Mouse (Mus musculus) liver, embryonic 13.5 days (tissue): ENCODE results near the gene Nfkb2. TPM values are rescaled to one million over a fixed set of nuclear protein-coding genes. Genes with fewer than 3 reads are reported as not detected.
A peak's percentile ranks its signal among the peaks of the same experiment; 100 is the strongest.

Source experiments
- ATAC-seq: fragments of 200-750 bp; cut with Nextera tagmentation; 2 replicates; pipeline ENCODE4 v1.8.0; 2017; ENCODE audit warnings: low read depth, mild to moderate bottlenecking, moderate number of reproducible peaks, moderate library complexity
- DNase-seq: peaks from one replicate; pipeline ENCODE4 v3.0.0; 2022
- H3K27ac ChIP-seq: fragments of 300-500 bp; sonication (generic); 2 replicates; pipeline ENCODE4 v1.5.1; 2015; ENCODE audit warnings: moderate library complexity, mild to moderate bottlenecking, inconsistent platforms
- H3K27me3 ChIP-seq: fragments of 300-500 bp; sonication (generic); 2 replicates; pipeline ENCODE4 v1.6.1; 2015; ENCODE audit warnings: mild to moderate bottlenecking, inconsistent platforms
- H3K36me3 ChIP-seq: fragments of 300-500 bp; sonication (generic); 2 replicates; pipeline ENCODE4 v1.6.1; 2015; ENCODE audit warnings: mild to moderate bottlenecking, inconsistent platforms
- H3K4me1 ChIP-seq: fragments of 300-500 bp; sonication (generic); replicated peaks from 2 replicates; pipeline ENCODE4 v1.6.1; 2015; ENCODE audit warnings: inconsistent platforms
- H3K4me2 ChIP-seq: fragments of 300-500 bp; sonication (generic); 2 replicates; pipeline ENCODE4 v1.6.1; 2015; ENCODE audit warnings: inconsistent platforms, mild to moderate bottlenecking, moderate library complexity
- H3K4me3 ChIP-seq: fragments of 300-500 bp; sonication (generic); replicated peaks from 2 replicates; pipeline ENCODE4 v1.5.1; 2015; ENCODE audit warnings: mild to moderate bottlenecking, inconsistent platforms
- H3K9ac ChIP-seq: fragments of 300-500 bp; sonication (generic); 2 replicates; pipeline ENCODE4 v1.6.1; 2015; ENCODE audit warnings: mild to moderate bottlenecking, inconsistent platforms
- H3K9me3 ChIP-seq: fragments of 300-500 bp; sonication (generic); replicated peaks from 2 replicates; pipeline ENCODE4 v1.6.1; 2016; ENCODE audit warnings: inconsistent platforms
- WGBS: fragments of 180-500 bp; shearing (Covaris S2); methylation state at CpG from one replicate; pipeline ENCODE4 v1.1.7; 2015; ENCODE audit not compliant: insufficient replicate concordance; 5-methylcytosine and 5-hydroxymethylcytosine counted together
- polyA plus RNA-seq: library from polyadenylated mRNA; unstranded; fragments of >200 nt; fragmentation: Nextera tagmentation; extraction: Ambion mirVana; gene quantifications from 2 replicates; pipeline ENCODE4 v1.2.1, GENCODE M21; 2015

Nfkb2 gene
- polyA plus RNA-seq, 1 experiment from 2014 or later, result 4.3 TPM

DNA sequence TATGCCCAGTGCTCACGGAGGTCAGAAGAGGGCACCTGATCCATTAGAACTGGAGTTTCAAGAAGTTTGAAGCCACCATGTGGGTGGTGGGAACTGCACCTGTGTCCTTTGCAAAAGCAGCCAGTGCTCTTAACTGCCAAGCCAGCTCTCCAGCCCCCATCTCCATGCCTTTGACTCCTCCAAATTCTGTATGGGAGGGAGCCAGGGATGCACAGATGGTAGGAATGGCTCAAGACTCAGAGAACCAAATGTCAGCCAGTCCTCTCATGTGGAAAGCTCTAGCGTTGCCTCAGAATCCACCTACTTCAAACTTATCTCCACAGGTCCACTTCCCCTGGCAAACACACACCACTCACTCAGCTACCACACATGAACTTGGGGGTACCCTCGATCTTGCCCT, 29.8 kb downstream of the Nfkb2 start:
- H3K36me3 ChIP-seq, result peaks cover 20% of the 10 kb centered on the region
- peaks cover 5% of the 10 kb centered on the region; the same call in 1 of the 2 replicates for H3K27me3 ChIP-seq
- no peak overlapping the region for H3K27ac ChIP-seq
- no peak overlapping the region for H3K4me3 ChIP-seq
- ATAC-seq, result no peak
- H3K9ac ChIP-seq, result no peak overlapping the region
- WGBS, result 72% methylated on average over 3 of the region's 3 CpGs
- no peaks in the 10 kb centered on the region for H3K9me3 ChIP-seq
- no peak overlapping the region for H3K4me2 ChIP-seq
- no peak for DNase-seq
- peaks cover 41% of the 10 kb centered on the region for H3K4me1 ChIP-seq

DNA sequence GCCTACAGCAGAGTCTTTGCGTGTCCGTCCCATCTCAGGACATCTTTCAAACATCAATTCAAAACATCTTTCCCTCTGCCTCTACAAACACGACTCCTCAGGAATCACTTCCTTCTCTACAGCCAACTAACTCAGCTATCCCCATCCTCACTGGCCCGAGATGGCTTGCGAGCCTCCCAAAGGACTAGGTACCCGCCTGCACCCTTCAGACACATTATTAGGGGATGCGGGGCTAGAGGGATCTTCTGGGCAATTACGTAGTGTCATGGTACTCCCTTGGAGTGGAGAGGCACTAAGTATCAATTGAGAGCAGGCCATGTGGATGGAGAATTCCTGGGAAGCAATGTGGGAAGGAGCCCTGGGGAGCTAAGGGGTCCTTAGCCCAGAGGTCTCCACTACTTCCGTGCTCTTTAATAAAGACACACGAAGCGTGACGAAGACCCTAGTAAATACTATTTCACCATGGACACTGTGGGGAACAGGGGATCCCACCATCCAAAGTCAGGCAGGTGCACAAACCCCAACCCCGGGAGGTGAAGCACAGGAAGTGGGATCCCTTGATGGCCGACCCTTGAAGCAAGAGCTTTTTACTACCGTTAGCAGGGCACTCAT, 33.7 kb downstream of the Nfkb2 start:
- 37% methylated on average over 15 of the region's 15 CpGs for WGBS
- DNase-seq, result no peak

DNA sequence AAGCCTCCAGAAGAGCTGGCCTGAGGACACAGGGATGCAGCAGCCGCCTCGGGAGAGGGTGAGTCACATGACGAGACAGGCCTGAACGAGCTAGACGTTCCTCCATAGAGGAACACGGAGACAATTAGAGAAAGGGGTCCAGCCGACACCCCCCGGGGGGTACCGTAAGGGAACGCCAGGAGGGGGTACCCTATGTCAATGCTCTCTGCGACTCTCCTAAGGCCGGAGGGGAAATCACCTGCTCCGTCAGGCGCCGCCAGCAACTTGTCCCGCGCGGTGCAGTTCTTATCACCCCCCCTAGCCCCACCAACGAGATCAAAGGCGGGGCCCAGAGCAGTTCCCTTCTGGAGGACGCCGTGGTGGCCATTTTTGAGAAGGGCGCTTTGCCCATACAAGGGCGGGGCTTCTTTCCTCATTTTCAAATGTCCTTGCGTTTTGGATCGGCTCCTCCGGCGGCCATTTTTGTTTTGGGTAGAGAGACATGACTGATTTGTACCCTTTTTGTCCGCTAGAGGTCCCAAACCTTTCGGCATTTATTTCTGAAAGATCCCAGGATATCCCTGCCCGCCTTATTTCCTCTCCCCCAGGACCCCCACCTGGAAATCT, 34.3 kb downstream of the Nfkb2 start, which contains the start of gene Cuedc2:
Gene Cuedc2, minus strand, starts transcription at position 372 of the 606 bp plus-strand sequence.
- H3K27ac ChIP-seq, result peak within 1 kb of the TSS; percentile 77
- peak within 1 kb of the TSS; percentile 77 for H3K9ac ChIP-seq
- peak; percentile 84 for ATAC-seq
- peaks cover 54% of the 10 kb centered on the region for H3K4me1 ChIP-seq
- WGBS, result under 1% methylated on average over 31 of the region's 31 CpGs
- no peaks in the 10 kb centered on the region for H3K27me3 ChIP-seq
- peak; percentile 96 for DNase-seq
- H3K4me3 ChIP-seq, result peak within 1 kb of the TSS; percentile 69
- no peaks in the 10 kb centered on the region for H3K9me3 ChIP-seq
- no peaks in the 10 kb centered on the region for H3K36me3 ChIP-seq
- peak within 1 kb of the TSS; percentile 79 for H3K4me2 ChIP-seq

More for the DNA sequence above, 33.7 kb downstream of the Nfkb2 start:
- peak overlapping the region; percentile 79 for H3K4me2 ChIP-seq
- peaks cover 48% of the 10 kb centered on the region for H3K4me1 ChIP-seq
- no peaks in the 10 kb centered on the region for H3K36me3 ChIP-seq
- no peaks in the 10 kb centered on the region for H3K9me3 ChIP-seq
- peak overlapping the region; percentile 77 for H3K9ac ChIP-seq
- H3K27me3 ChIP-seq, result no peaks in the 10 kb centered on the region
- peak overlapping the region; percentile 69 for H3K4me3 ChIP-seq
- peak overlapping the region; percentile 65 for H3K27ac ChIP-seq
- no peak for ATAC-seq

DNA sequence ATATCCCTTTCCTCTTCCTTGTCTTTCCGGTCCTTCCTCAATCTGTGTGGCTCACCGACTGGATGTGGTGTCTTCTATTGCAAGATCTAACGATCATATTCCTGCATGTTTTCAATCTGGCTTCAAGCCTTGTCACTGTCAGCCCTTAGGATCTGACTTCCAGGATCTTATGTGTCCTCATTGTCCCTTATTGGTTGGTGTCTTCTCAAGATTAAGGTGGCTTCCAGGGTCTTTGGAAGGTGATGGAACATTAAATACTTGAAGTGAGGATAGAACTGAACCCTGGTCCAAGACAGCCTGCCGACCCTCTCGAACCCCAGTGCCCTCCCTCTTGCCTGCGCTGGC, 34.8 kb downstream of the Nfkb2 start:
- Histone ChIP-seq H3K27me3 (no peaks in the 10 kb centered on the region), H3K36me3 (no peaks in the 10 kb centered on the region), H3K4me3 (peak overlapping the region; percentile 46), H3K9ac (peak overlapping the region; percentile 46), H3K4me1 (peaks cover 58% of the 10 kb centered on the region), H3K9me3 (no peaks in the 10 kb centered on the region), H3K27ac (peak overlapping the region; percentile 77), H3K4me2 (peak overlapping the region; percentile 79)
- DNase-seq, result no peak
- ATAC-seq, result peak; percentile 27
- 19% methylated on average over 6 of the region's 6 CpGs for WGBS

DNA sequence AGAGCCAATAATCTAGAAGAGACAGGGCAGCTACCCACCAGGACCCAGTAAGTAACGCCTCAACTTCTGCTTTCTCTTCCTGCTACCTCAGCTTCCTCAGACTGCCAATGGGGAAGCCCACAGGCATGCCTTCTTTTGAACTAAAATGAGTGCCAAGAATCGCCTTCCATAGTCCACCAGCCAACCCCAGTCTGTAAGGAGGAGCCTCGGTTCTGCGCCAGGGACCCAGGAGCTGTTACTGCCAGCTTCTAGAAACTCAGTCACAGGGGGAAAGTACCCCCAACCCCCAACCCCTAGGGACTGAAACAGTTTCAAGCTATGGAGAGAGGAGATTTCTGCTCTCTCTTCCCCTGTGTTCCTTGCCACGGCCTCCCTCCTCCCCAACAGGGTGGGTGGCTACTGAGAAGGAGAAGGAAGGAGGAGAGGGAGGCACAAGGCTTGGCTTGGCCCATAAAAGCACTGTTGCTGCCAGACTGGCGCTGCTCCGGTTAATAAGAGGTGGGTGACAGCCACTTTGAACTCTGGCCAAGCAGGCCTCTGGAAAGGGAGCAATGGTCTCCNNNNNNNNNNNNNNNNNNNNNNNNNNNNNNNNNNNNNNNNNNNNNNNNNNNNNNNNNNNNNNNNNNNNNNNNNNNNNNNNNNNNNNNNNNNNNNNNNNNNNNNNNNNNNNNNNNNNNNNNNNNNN, 35.3 kb downstream of the Nfkb2 start:
- ATAC-seq, result peak; percentile 0; the same call in 1 of the 2 replicates
- DNase-seq, result no peak
- H3K9me3 ChIP-seq, result no peaks in the 10 kb centered on the region
- H3K27ac ChIP-seq, result peak overlapping the region; percentile 77
- peak overlapping the region; percentile 46 for H3K4me3 ChIP-seq
- H3K9ac ChIP-seq, result peak overlapping the region; percentile 46
- H3K4me2 ChIP-seq, result peak overlapping the region; percentile 79
- no peaks in the 10 kb centered on the region for H3K36me3 ChIP-seq
- no peaks in the 10 kb centered on the region for H3K27me3 ChIP-seq
- H3K4me1 ChIP-seq, result peaks cover 64% of the 10 kb centered on the region
- WGBS, result 34% methylated on average over 7 of the region's 7 CpGs

DNA sequence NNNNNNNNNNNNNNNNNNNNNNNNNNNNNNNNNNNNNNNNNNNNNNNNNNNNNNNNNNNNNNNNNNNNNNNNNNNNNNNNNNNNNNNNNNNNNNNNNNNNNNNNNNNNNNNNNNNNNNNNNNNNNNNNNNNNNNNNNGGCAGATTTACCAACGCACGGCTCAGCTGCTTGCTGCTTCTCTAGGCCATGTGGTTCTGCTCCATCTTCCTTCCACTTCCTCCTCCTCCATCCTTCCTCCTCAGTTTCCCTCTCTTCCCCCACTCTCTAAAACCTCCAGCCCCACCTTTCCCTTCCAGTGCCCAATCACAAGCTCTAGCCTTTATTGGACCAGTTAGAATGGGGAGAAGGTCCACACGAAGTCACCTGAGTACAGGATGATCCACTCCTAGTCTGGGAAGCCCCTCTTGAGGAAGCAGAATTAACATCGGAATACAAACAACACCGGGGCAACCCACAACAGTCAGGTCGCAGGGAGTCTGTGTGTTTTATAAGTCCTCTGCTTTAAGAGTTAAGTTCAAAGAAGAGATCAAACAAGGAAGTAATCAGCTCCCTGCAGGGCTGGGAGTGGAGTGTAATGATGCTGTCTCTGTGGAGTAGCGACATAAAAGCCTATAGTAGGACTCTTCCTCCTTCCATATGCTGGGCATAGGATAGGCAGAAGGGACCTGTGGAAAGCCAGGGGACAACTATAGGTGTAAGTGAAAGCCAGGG, 40.7 kb downstream of the Nfkb2 start:
- ATAC-seq, result no peak
- no peak for DNase-seq
- no peaks in the 10 kb centered on the region for H3K36me3 ChIP-seq
- no peak overlapping the region for H3K4me3 ChIP-seq
- WGBS, result 31% methylated on average over 7 of the region's 7 CpGs
- H3K4me2 ChIP-seq, result no peak overlapping the region
- H3K27me3 ChIP-seq, result peaks cover 17% of the 10 kb centered on the region
- no peak overlapping the region for H3K9ac ChIP-seq
- H3K4me1 ChIP-seq, result peaks cover 79% of the 10 kb centered on the region
- H3K27ac ChIP-seq, result no peak overlapping the region
- H3K9me3 ChIP-seq, result no peaks in the 10 kb centered on the region

DNA sequence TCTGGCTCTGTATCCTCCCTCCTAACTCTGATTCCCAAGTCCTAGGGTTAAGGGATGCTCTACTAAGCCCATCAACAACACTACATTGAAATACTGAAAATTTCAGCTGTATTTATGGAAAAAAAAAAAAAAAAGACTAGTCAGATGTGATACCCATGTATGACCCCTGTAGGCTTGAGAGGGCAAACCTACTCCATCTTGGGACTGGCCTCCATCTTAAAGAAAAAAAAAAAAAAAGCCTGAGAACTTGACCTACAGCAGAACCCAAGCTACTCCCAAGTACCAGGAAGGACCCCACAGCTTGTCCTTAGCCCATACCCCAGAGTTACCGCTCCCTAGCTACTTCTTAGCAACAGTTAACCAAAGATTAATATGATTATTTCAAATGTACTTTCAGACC, 43.0 kb downstream of the Nfkb2 start:
- Histone ChIP-seq H3K27ac (no peak overlapping the region), H3K4me1 (peaks cover 68% of the 10 kb centered on the region), H3K36me3 (no peaks in the 10 kb centered on the region), H3K9ac (no peak overlapping the region), H3K4me3 (no peak overlapping the region), H3K9me3 (no peaks in the 10 kb centered on the region), H3K4me2 (no peak overlapping the region), H3K27me3 (peaks cover 30% of the 10 kb centered on the region)
- WGBS, result 88% methylated on average over 1 of the region's 1 CpGs
- DNase-seq (no peak), ATAC-seq (no peak)

DNA sequence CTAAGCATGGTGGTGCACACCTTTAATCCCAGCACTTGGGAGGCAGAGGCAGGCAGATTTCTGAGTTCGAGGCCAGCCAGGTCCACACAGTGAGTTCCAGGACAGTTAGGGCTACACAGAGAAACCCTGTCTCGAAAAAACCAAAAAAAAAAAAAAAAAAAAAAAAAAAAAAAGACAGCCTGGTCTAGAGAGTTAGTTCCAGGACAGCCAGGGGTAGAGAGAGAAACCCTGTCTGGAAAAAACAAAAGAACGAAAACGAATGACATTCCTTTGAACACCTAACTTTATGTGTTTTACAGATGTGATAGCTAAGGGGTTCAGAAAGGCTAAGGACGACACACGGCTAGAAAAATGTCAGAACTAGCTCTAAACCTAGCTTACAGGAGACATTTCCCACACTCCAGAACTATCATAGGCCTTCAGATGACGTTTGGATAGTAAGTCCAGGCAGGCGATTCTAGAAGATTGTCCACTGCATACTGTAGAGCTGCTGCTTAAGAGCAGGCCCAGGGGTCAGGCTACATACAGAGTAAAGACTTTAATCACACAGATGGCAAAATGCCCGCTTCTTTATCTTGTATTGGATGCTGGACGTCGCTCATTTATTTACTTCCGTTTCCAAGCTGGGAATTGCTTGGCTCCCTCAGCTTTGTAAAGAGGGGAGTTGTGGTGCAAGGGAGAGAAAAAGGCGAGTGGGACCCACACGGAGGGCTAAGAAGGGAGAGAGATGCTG, 44.0 kb downstream of the Nfkb2 start:
- peak overlapping the region; percentile 73 for H3K9ac ChIP-seq
- peak overlapping the region; percentile 89 for H3K4me2 ChIP-seq
- peaks cover 74% of the 10 kb centered on the region for H3K4me1 ChIP-seq
- peak overlapping the region; percentile 62 for H3K27ac ChIP-seq
- H3K36me3 ChIP-seq, result no peaks in the 10 kb centered on the region
- peaks cover 30% of the 10 kb centered on the region for H3K27me3 ChIP-seq
- WGBS, result 29% methylated on average over 14 of the region's 14 CpGs
- H3K9me3 ChIP-seq, result no peaks in the 10 kb centered on the region
- H3K4me3 ChIP-seq, result peak overlapping the region; percentile 70
- DNase-seq (no peak), ATAC-seq (peak; percentile 13; the same call in 1 of the 2 replicates)

DNA sequence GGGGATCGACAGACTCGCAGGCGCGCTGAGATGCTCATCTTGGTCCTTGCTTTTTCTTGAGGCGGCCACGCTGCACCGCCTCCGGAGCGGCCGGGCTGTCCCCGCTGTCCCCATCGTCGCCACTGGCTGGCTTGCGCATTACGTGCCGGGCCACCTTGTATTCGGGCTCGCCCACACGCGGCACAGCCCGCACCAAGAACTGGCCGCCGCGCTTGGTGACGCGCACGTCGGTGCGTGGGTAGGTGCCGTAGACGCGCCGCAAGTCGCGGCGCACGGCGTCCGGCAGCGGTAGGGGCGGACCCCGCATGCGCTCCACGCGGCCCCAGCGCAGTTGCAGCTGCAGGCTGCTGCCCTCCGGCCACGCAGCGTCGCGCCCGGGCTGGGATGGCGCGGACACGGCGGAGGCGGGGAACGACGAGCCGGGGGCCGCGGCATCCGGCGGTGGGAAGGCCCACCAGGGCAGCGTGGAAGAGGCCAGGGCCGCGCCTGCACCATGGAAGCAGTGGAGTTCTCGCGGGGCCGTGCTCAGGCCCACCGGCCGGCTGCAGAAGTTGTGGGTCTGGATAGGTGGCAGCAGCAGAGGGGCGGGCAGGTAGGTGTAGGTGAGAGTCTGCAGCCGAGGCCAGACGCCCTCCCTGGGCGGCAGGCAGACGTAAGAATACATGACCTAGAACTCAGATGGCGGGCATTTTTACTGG, 44.8 kb downstream of the Nfkb2 start:
- Histone ChIP-seq H3K36me3 (no peaks in the 10 kb centered on the region), H3K4me3 (peak overlapping the region; percentile 70), H3K27ac (peak overlapping the region; percentile 62), H3K4me2 (peak overlapping the region; percentile 89), H3K27me3 (peaks cover 30% of the 10 kb centered on the region), H3K9me3 (no peaks in the 10 kb centered on the region), H3K9ac (peak overlapping the region; percentile 73), H3K4me1 (peaks cover 69% of the 10 kb centered on the region)
- under 1% methylated on average over 78 of the region's 78 CpGs for WGBS
- ATAC-seq (peak; percentile 63), DNase-seq (no peak)

DNA sequence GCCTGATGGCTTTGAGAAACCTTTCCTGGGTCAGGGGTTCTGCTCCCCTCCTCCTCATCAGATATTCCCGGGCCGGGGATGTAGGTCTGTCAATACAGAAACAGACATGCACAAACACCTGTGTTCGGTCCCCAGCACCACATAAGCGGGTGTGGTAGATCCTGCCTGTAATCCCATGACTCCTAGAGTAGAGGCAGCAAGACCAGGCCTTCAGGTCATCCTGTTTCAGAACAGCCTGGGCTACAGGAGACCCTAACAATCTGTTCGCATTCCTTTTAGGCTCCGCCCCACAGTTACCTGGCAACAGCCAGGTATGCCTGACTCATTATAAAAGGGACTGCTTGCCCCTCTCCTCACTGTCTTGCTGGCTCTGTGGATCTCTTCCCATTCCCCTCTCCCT, 45.4 kb downstream of the Nfkb2 start:
- peaks cover 62% of the 10 kb centered on the region for H3K4me1 ChIP-seq
- peak overlapping the region; percentile 73 for H3K9ac ChIP-seq
- no peaks in the 10 kb centered on the region for H3K36me3 ChIP-seq
- peak overlapping the region; percentile 70 for H3K4me3 ChIP-seq
- ATAC-seq, result no peak
- DNase-seq, result no peak
- H3K4me2 ChIP-seq, result peak overlapping the region; percentile 89
- WGBS, result 48% methylated on average over 6 of the region's 6 CpGs
- H3K27me3 ChIP-seq, result peaks cover 30% of the 10 kb centered on the region
- H3K9me3 ChIP-seq, result no peaks in the 10 kb centered on the region
- H3K27ac ChIP-seq, result no peak overlapping the region
